Mouse (Mus musculus) heart, postnatal 0 days (tissue): Measurements from ENCODE around the gene Lmo7. TPM values are rescaled to one million over a fixed set of nuclear protein-coding genes. Genes with fewer than 3 reads are reported as not detected.

Source experiments
- ATAC-seq: fragments of 200-750 bp; cut with Nextera tagmentation; 2 replicates; pipeline ENCODE4 v1.8.0; 2017; ENCODE audit warnings: low read depth, moderate number of reproducible peaks, moderate library complexity; ENCODE audit not compliant: insufficient read depth
- DNase-seq: peaks from one replicate; pipeline ENCODE4 v3.0.0-alpha.2; 2016; ENCODE audit warnings: low spot score
- H3K27ac ChIP-seq: fragments of 300-500 bp; sonication (generic); 2 replicates; pipeline ENCODE4 v1.5.1; 2014; ENCODE audit warnings: low read depth, mild to moderate bottlenecking
- H3K27me3 ChIP-seq: fragments of 300-500 bp; sonication (generic); 2 replicates; pipeline ENCODE4 v1.6.1; 2014; ENCODE audit warnings: low read length, mixed read lengths; ENCODE audit not compliant: control insufficient read depth, insufficient read depth
- H3K36me3 ChIP-seq: fragments of 300-500 bp; sonication (generic); replicated peaks from 2 replicates; pipeline ENCODE4 v1.6.1; 2014; ENCODE audit warnings: low read length, mixed read lengths; ENCODE audit not compliant: control insufficient read depth, insufficient read depth
- H3K4me1 ChIP-seq: fragments of 300-500 bp; sonication (generic); 2 replicates; pipeline ENCODE4 v1.6.1; 2014; ENCODE audit warnings: antibody characterized with exemption; ENCODE audit not compliant: control insufficient read depth, insufficient read depth
- H3K4me2 ChIP-seq: fragments of 300-500 bp; sonication (generic); 2 replicates; pipeline ENCODE4 v1.6.1; 2014; ENCODE audit warnings: low read depth, mild to moderate bottlenecking, low read length, moderate library complexity
- H3K4me3 ChIP-seq: fragments of 300-500 bp; sonication (generic); 2 replicates; pipeline ENCODE4 v1.5.1; 2014; ENCODE audit warnings: low read depth, low read length
- H3K9ac ChIP-seq: fragments of 300-500 bp; sonication (generic); replicated peaks from 2 replicates; pipeline ENCODE4 v1.6.1; 2014; ENCODE audit warnings: low read depth, low read length, mixed read lengths
- H3K9me3 ChIP-seq: fragments of 300-500 bp; sonication (generic); replicated peaks from 2 replicates; pipeline ENCODE4 v1.6.1; 2016; ENCODE audit warnings: low read length; ENCODE audit not compliant: control insufficient read depth
- CTCF ChIP-seq: IDR thresholded peaks from 2 replicates; pipeline ENCODE4 v1.5.1; 2016; ENCODE audit warnings: antibody characterized with exemption, control low read depth, low read depth
- EP300 ChIP-seq: IDR thresholded peaks from 2 replicates; pipeline ENCODE4 v1.6.1; 2016; ENCODE audit warnings: antibody characterized with exemption, low read depth
- WGBS: fragments of 180-500 bp; shearing (Covaris S2); extraction: QIAGEN DNeasy Blood & Tissue Kit; methylation state at CpG from one replicate; pipeline ENCODE4 v1.1.7; 2014; 5-methylcytosine and 5-hydroxymethylcytosine counted together
- polyA plus RNA-seq: library from polyadenylated mRNA; unstranded; fragments of >200 nt; fragmentation: Nextera tagmentation; extraction: Ambion mirVana; gene quantifications from 2 replicates; pipeline ENCODE4 v1.2.1, GENCODE M21; 2015
- total RNA-seq: library from RNA; depleted of rRNA; stranded (reverse); fragments of >200 nt; gene quantifications from 2 replicates; pipeline ENCODE4 v1.2.3, GENCODE M21; 2014; ENCODE audit warnings: low replicate concordance

Lmo7 gene
- total and polyA plus RNA-seq, 2 experiments from 2014 or later, result 169 to 308 TPM

DNA sequence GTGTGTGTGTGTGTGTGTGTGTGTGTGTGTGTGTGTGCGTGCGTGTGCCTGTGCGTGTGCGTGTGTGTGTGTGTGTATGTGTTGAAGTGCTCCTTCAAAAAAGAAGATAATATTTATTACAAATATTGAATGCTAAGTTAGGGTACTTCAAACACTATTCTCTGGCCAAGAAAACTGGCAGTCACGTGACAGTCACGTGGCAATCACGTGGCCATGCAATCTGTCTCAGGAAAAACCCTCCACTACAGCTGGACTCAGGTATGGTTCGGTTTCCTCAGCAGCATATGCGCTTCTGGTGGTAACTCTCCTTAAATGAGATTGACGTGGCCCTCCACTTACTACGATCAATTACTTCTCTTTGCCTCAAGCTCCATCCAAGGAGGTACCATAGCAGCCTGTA is 18.1 kb downstream of the Lmo7 start:
- 90% methylated on average over 11 of the region's 11 CpGs for WGBS
- Histone ChIP-seq H3K4me1 (no peaks in the 10 kb centered on the region), H3K36me3 (no peaks in the 10 kb centered on the region), H3K9ac (no peak overlapping the region), H3K4me2 (no peak overlapping the region), H3K9me3 (no peaks in the 10 kb centered on the region), H3K27me3 (no peaks in the 10 kb centered on the region), H3K27ac (no peak overlapping the region), H3K4me3 (no peak overlapping the region)
- DNase-seq (no peak), ATAC-seq (no peak)
- TF ChIP-seq EP300, result no peak
- TF ChIP-seq CTCF, result no peak

DNA sequence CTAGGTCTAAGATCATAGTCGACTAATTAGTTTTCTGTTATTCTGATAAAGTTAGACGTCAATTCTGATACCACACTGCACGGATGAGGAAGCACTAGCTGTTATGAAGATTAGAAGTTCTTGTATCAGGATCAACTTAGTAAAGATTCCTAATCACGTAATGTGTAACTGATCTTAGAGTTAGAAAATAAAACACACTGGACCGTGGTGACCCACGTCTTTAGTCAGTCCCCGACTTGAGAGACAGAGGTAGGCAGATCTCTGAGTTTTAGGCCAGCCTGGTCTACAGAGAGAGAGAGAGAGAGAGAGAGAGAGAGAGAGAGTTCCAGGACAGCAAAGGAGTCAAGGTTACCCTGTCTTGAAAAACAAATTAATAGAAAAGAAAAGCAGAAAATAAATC is 18.7 kb downstream of the Lmo7 start:
- ATAC-seq (no peak), DNase-seq (no peak)
- no peak overlapping the region for H3K9ac ChIP-seq
- H3K36me3 ChIP-seq, result no peaks in the 10 kb centered on the region
- H3K27ac ChIP-seq, result no peak overlapping the region
- no peaks in the 10 kb centered on the region for H3K4me1 ChIP-seq
- no peaks in the 10 kb centered on the region for H3K27me3 ChIP-seq
- H3K4me3 ChIP-seq, result no peak overlapping the region
- 80% methylated on average over 7 of the region's 7 CpGs for WGBS
- no peak overlapping the region for H3K4me2 ChIP-seq
- no peak for TF ChIP-seq CTCF
- no peak for TF ChIP-seq EP300
- no peaks in the 10 kb centered on the region for H3K9me3 ChIP-seq

DNA sequence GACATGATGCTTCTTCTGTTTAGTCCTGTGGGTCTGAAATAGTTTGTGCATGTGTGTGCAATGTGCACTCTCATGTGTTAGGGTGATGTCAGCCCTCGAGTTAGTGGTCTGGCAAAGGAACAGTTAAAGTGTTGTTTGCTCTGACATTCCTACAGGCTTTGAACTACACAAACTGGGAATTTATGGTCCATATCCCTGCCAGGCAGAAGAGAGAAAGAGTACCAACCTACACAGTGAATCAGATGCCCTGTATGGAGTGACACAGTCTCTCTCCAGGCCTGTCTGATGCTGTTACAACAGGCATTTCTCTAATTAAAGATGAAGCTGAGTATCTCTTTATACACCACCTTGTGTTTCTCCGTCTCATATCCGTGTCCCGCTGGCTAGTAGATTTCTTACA is 21.2 kb downstream of the Lmo7 start:
- Histone ChIP-seq H3K27ac (no peak overlapping the region), H3K27me3 (no peaks in the 10 kb centered on the region), H3K36me3 (no peaks in the 10 kb centered on the region), H3K9me3 (no peaks in the 10 kb centered on the region), H3K4me1 (no peaks in the 10 kb centered on the region), H3K4me3 (no peak overlapping the region), H3K9ac (no peak overlapping the region), H3K4me2 (no peak overlapping the region)
- WGBS, result 81% methylated on average over 4 of the region's 4 CpGs
- ATAC-seq (no peak), DNase-seq (no peak)
- TF ChIP-seq CTCF (no peak), EP300 (no peak)

DNA sequence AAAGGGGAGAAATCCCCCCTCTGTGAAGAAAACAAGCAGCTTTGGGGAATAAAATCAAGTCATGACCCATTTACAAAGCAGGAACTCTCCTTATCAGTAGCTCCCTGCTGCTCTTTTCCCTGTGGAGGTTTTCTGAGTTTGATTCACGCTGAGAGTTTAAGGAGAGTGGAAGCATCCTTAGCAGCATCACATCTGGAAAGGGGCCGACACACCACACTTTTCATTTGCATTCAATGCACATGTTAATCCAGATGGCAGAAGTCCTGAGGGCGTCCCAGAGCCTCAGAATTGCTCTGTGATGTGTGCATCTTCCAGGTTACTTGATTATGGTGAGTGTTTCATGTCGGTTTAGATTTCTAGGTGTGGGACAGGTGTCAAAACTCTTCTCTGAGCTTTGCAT is 25.7 kb downstream of the Lmo7 start:
- Histone ChIP-seq H3K4me3 (no peak overlapping the region), H3K4me2 (no peak overlapping the region), H3K36me3 (no peaks in the 10 kb centered on the region), H3K27ac (no peak overlapping the region), H3K4me1 (no peaks in the 10 kb centered on the region), H3K27me3 (no peaks in the 10 kb centered on the region), H3K9me3 (no peaks in the 10 kb centered on the region), H3K9ac (no peak overlapping the region)
- 43% methylated on average over 4 of the region's 4 CpGs for WGBS
- no peak for TF ChIP-seq CTCF
- TF ChIP-seq EP300, result no peak
- no peak for ATAC-seq
- no peak for DNase-seq

DNA sequence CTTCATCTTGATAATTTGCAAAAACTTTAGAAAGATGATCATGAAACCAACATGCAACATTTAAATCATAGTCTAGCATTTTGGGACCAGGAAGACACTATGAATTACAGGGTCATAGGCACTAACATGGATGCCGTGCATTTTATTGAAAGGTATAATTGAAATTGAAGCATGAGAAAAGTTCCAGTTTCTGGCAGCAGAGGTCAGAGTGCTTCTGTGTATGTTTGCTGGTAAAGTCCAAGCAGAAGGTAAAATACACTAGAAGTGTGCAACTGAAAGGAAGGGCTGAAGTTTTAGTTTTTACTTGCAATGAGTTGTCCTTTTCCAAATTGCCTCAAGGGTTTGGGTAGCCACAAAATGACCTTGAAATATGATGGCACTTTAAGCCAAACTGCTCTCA is 32.5 kb downstream of the Lmo7 start:
- Histone ChIP-seq H3K36me3 (no peaks in the 10 kb centered on the region), H3K9ac (no peak overlapping the region), H3K9me3 (no peaks in the 10 kb centered on the region), H3K27ac (no peak overlapping the region), H3K4me3 (no peak overlapping the region), H3K27me3 (no peaks in the 10 kb centered on the region), H3K4me1 (no peaks in the 10 kb centered on the region), H3K4me2 (no peak overlapping the region)
- TF ChIP-seq CTCF, result peak; percentile 37
- TF ChIP-seq EP300, result no peak
- WGBS, result 39% methylated on average over 1 of the region's 1 CpGs
- ATAC-seq, result no peak
- peak; percentile 27 for DNase-seq

GRCm38 (mm10) chr14:101763762-101764295 is 34.1 kb downstream of the Lmo7 start:
- no peaks in the 10 kb centered on the region for H3K36me3 ChIP-seq
- no peaks in the 10 kb centered on the region for H3K27me3 ChIP-seq
- no peak overlapping the region for H3K4me3 ChIP-seq
- no peak overlapping the region for H3K9ac ChIP-seq
- H3K27ac ChIP-seq, result no peak overlapping the region
- no peak overlapping the region for H3K4me2 ChIP-seq
- ATAC-seq, result no peak
- H3K4me1 ChIP-seq, result no peaks in the 10 kb centered on the region
- 33% methylated on average over 3 of the region's 3 CpGs for WGBS
- no peak for TF ChIP-seq CTCF
- no peak for TF ChIP-seq EP300
- H3K9me3 ChIP-seq, result no peaks in the 10 kb centered on the region
- DNase-seq, result no peak
